Mouse (Mus musculus): ENCODE data around the gene Slc25a30.
"Not testable (repeated sequence)": the region's sequence is repeated elsewhere in the genome, so short reads cannot be mapped to it uniquely, and the experiment has no call there.

The Slc25a30 gene

GRCm38 (mm10) chr14:75793110-75793509, 6.3 kb upstream of the Slc25a30 start:
- no peak for ATAC-seq (ENCODE audit: low TSS enrichment)

GRCm38 (mm10) chr14:75791372-75791771, 4.5 kb upstream of the Slc25a30 start:
- ATAC-seq (ENCODE audit: low TSS enrichment), result no peak

- no peak for ATAC-seq (ENCODE audit: low TSS enrichment)
Observed at GRCm38 (mm10) chr14:75790411-75790996, 3.7 kb upstream of the Slc25a30 start.

- no peak for ATAC-seq (ENCODE audit: low TSS enrichment)
Observed at GRCm38 (mm10) chr14:75789291-75789690, 2.5 kb upstream of the Slc25a30 start.

GRCm38 (mm10) chr14:75787794-75788175, 948 bp upstream of the Slc25a30 start:
- ATAC-seq (ENCODE audit: low TSS enrichment), result no peak

GRCm38 (mm10) chr14:75786424-75786867, 391 bp downstream of the Slc25a30 start:
- ATAC-seq (ENCODE audit: low TSS enrichment), result peak; percentile 75

- no peak for ATAC-seq (ENCODE audit: low TSS enrichment)
Observed at GRCm38 (mm10) chr14:75779913-75780312, 6.9 kb downstream of the Slc25a30 start.

- no peak for ATAC-seq (ENCODE audit: low TSS enrichment)
Observed at GRCm38 (mm10) chr14:75776637-75777036, 10.2 kb downstream of the Slc25a30 start.

GRCm38 (mm10) chr14:75773431-75773830, 13.4 kb downstream of the Slc25a30 start:
- peak; percentile 66 for ATAC-seq (ENCODE audit: low TSS enrichment)

GRCm38 (mm10) chr14:75772407-75772806, 14.4 kb downstream of the Slc25a30 start:
- not testable (repeated sequence) for ATAC-seq (ENCODE audit: low TSS enrichment)

- no peak for ATAC-seq (ENCODE audit: low TSS enrichment)
Observed at GRCm38 (mm10) chr14:75771101-75771501, 15.7 kb downstream of the Slc25a30 start.

- no peak for ATAC-seq (ENCODE audit: low TSS enrichment)
Observed at GRCm38 (mm10) chr14:75769334-75769733, 17.5 kb downstream of the Slc25a30 start.

GRCm38 (mm10) chr14:75768275-75768608, 18.6 kb downstream of the Slc25a30 start:
- ATAC-seq (ENCODE audit: low TSS enrichment), result no peak

GRCm38 (mm10) chr14:75767492-75768274, 19.2 kb downstream of the Slc25a30 start:
- ATAC-seq (ENCODE audit: low TSS enrichment), result peak; percentile 94

GRCm38 (mm10) chr14:75761028-75761805, 25.6 kb downstream of the Slc25a30 start:
- ATAC-seq (ENCODE audit: low TSS enrichment), result peak; percentile 87

GRCm38 (mm10) chr14:75758401-75758800, 28.4 kb downstream of the Slc25a30 start:
- ATAC-seq (ENCODE audit: low TSS enrichment), result no peak

- ATAC-seq (ENCODE audit: low TSS enrichment), result no peak
Observed at GRCm38 (mm10) chr14:75757821-75758220, 29.0 kb downstream of the Slc25a30 start.

GRCm38 (mm10) chr14:75756971-75757370, 29.9 kb downstream of the Slc25a30 start:
- no peak for ATAC-seq (ENCODE audit: low TSS enrichment)

GRCm38 (mm10) chr14:75753991-75754817, 32.6 kb downstream of the Slc25a30 start, which contains the start of gene Cog3:
TSS of gene Cog3 (minus strand) at chr14:75754517.
- ATAC-seq (ENCODE audit: low TSS enrichment), result peak; percentile 96

- no peak for ATAC-seq (ENCODE audit: low TSS enrichment)
Observed at GRCm38 (mm10) chr14:75753206-75753605, 33.6 kb downstream of the Slc25a30 start.

GRCm38 (mm10) chr14:75751040-75751439, 35.8 kb downstream of the Slc25a30 start:
- no peak for ATAC-seq (ENCODE audit: low TSS enrichment)

- ATAC-seq (ENCODE audit: low TSS enrichment), result no peak
Observed at GRCm38 (mm10) chr14:75749123-75749522, 37.7 kb downstream of the Slc25a30 start.
